Mouse (Mus musculus): ENCODE data around the gene 6430531B16Rik. TPM values are rescaled to one million over a fixed set of nuclear protein-coding genes. Genes with fewer than 3 reads are reported as not detected.

6430531B16Rik gene
- 0.50 and 1.2 TPM in 2 replicates for polyA plus RNA-seq (2015; fragmentation: Nextera tagmentation; extraction: Ambion mirVana)

- H3K4me3 ChIP-seq, result peak within 1 kb of the TSS; percentile 53
- peak; percentile 98 for ATAC-seq
- H3K27ac ChIP-seq, result no peak within 1 kb of the TSS
- peaks cover 13% of the 10 kb centered on the region for H3K4me1 ChIP-seq
- H3K36me3 ChIP-seq (ENCODE audit: poor library complexity, severe bottlenecking), result no peaks in the 10 kb centered on the region
- peak within 1 kb of the TSS; percentile 72 for H3K9ac ChIP-seq
- WGBS, result 4% methylated on average over 32 of the region's 32 CpGs
- H3K9me3 ChIP-seq (replicated peaks), result no peaks in the 10 kb centered on the region
- peak within 1 kb of the TSS; percentile 89 for H3K4me2 ChIP-seq
- 0 out of 2 replicates have a peak, but pooled peaks cover 2% of the 10 kb centered on the region for H3K27me3 ChIP-seq
These were observed at the start of gene 6430531B16Rik for GRCm38 (mm10) chr7:139978278-139978892. 6430531B16Rik (minus strand) TSS chr7:139978755.

- Histone ChIP-seq H3K36me3 (ENCODE audit: poor library complexity, severe bottlenecking) (peaks cover 45% of the 10 kb centered on the region), H3K4me2 (no peak overlapping the region), H3K27me3 (no peaks in the 10 kb centered on the region), H3K4me3 (no peak overlapping the region), H3K27ac (no peak overlapping the region), H3K9me3 (replicated peaks) (no peaks in the 10 kb centered on the region), H3K4me1 (no peaks in the 10 kb centered on the region), H3K9ac (no peak overlapping the region)
- no peak for ATAC-seq
- 97% methylated on average over 17 of the region's 17 CpGs for WGBS
These were observed 32.8 kb upstream of the 6430531B16Rik start for GRCm38 (mm10) chr7:140011336-140011735.

GRCm38 (mm10) chr7:140007781-140008180 lies 29.2 kb upstream of the 6430531B16Rik start:
- Histone ChIP-seq H3K4me3 (no peak overlapping the region), H3K4me2 (no peak overlapping the region), H3K9ac (no peak overlapping the region), H3K36me3 (ENCODE audit: poor library complexity, severe bottlenecking) (peaks cover 70% of the 10 kb centered on the region), H3K4me1 (no peaks in the 10 kb centered on the region), H3K27me3 (no peaks in the 10 kb centered on the region), H3K9me3 (replicated peaks) (no peaks in the 10 kb centered on the region), H3K27ac (no peak overlapping the region)
- WGBS, result 96% methylated on average over 9 of the region's 9 CpGs
- no peak for ATAC-seq

- no peaks in the 10 kb centered on the region for H3K4me1 ChIP-seq
- H3K36me3 ChIP-seq (ENCODE audit: poor library complexity, severe bottlenecking), result peaks cover 76% of the 10 kb centered on the region
- H3K27ac ChIP-seq, result no peak overlapping the region
- no peak for ATAC-seq
- no peaks in the 10 kb centered on the region for H3K9me3 ChIP-seq (replicated peaks)
- no peak overlapping the region for H3K4me2 ChIP-seq
- WGBS, result 92% methylated on average over 9 of the region's 9 CpGs
- no peak overlapping the region for H3K9ac ChIP-seq
- H3K27me3 ChIP-seq, result no peaks in the 10 kb centered on the region
- H3K4me3 ChIP-seq, result no peak overlapping the region
These were observed 28.5 kb upstream of the 6430531B16Rik start for GRCm38 (mm10) chr7:140006861-140007611.

GRCm38 (mm10) chr7:140004666-140005065 lies 26.1 kb upstream of the 6430531B16Rik start:
- peaks cover 85% of the 10 kb centered on the region for H3K36me3 ChIP-seq (ENCODE audit: poor library complexity, severe bottlenecking)
- no peak for ATAC-seq

GRCm38 (mm10) chr7:140001086-140001740 lies 22.7 kb upstream of the 6430531B16Rik start:
- Histone ChIP-seq H3K9me3 (replicated peaks) (no peaks in the 10 kb centered on the region), H3K4me2 (no peak overlapping the region), H3K9ac (no peak overlapping the region), H3K36me3 (ENCODE audit: poor library complexity, severe bottlenecking) (peaks cover 96% of the 10 kb centered on the region), H3K4me3 (no peak overlapping the region), H3K4me1 (no peaks in the 10 kb centered on the region), H3K27ac (no peak overlapping the region), H3K27me3 (no peaks in the 10 kb centered on the region)
- no peak for ATAC-seq
- 45% methylated on average over 12 of the region's 12 CpGs for WGBS

More at GRCm38 (mm10) chr7:140004666-140005065, 26.1 kb upstream of the 6430531B16Rik start:
- Histone ChIP-seq H3K27ac (no peak overlapping the region), H3K9me3 (replicated peaks) (no peaks in the 10 kb centered on the region), H3K9ac (no peak overlapping the region), H3K4me2 (no peak overlapping the region), H3K27me3 (no peaks in the 10 kb centered on the region), H3K4me1 (no peaks in the 10 kb centered on the region), H3K4me3 (no peak overlapping the region)
- WGBS, result 89% methylated on average over 8 of the region's 8 CpGs

- H3K9ac ChIP-seq, result no peak overlapping the region
- ATAC-seq, result no peak
- H3K4me1 ChIP-seq, result no peaks in the 10 kb centered on the region
- no peaks in the 10 kb centered on the region for H3K27me3 ChIP-seq
- H3K4me2 ChIP-seq, result no peak overlapping the region
- no peak overlapping the region for H3K27ac ChIP-seq
- no peak overlapping the region for H3K4me3 ChIP-seq
- H3K9me3 ChIP-seq (replicated peaks), result no peaks in the 10 kb centered on the region
- H3K36me3 ChIP-seq (ENCODE audit: poor library complexity, severe bottlenecking), result peaks cover 86% of the 10 kb centered on the region
- 95% methylated on average over 13 of the region's 13 CpGs for WGBS
These were observed 20.3 kb upstream of the 6430531B16Rik start for GRCm38 (mm10) chr7:139998691-139999350.

- Histone ChIP-seq H3K9ac (no peak overlapping the region), H3K9me3 (replicated peaks) (no peaks in the 10 kb centered on the region), H3K36me3 (ENCODE audit: poor library complexity, severe bottlenecking) (peaks cover 48% of the 10 kb centered on the region), H3K27me3 (no peaks in the 10 kb centered on the region), H3K4me2 (no peak overlapping the region), H3K4me3 (no peak overlapping the region), H3K4me1 (no peaks in the 10 kb centered on the region), H3K27ac (no peak overlapping the region)
- ATAC-seq, result peak; percentile 65
- WGBS, result 27% methylated on average over 3 of the region's 3 CpGs
These were observed 16.1 kb upstream of the 6430531B16Rik start for GRCm38 (mm10) chr7:139994676-139995075.

- H3K36me3 ChIP-seq (ENCODE audit: poor library complexity, severe bottlenecking), result peaks cover 43% of the 10 kb centered on the region
- no peak overlapping the region for H3K4me2 ChIP-seq
- H3K27ac ChIP-seq, result no peak overlapping the region
- no peaks in the 10 kb centered on the region for H3K27me3 ChIP-seq
- no peaks in the 10 kb centered on the region for H3K4me1 ChIP-seq
- no peak overlapping the region for H3K4me3 ChIP-seq
- no peak for ATAC-seq
- no peaks in the 10 kb centered on the region for H3K9me3 ChIP-seq (replicated peaks)
- H3K9ac ChIP-seq, result no peak overlapping the region
- 83% methylated on average over 4 of the region's 4 CpGs for WGBS
These were observed 15.6 kb upstream of the 6430531B16Rik start for GRCm38 (mm10) chr7:139994202-139994601.

- ATAC-seq, result no peak
- no peaks in the 10 kb centered on the region for H3K9me3 ChIP-seq (replicated peaks)
- no peaks in the 10 kb centered on the region for H3K4me1 ChIP-seq
- H3K27me3 ChIP-seq, result no peaks in the 10 kb centered on the region
- peaks cover 36% of the 10 kb centered on the region for H3K36me3 ChIP-seq (ENCODE audit: poor library complexity, severe bottlenecking)
- WGBS, result 92% methylated on average over 6 of the region's 6 CpGs
- no peak overlapping the region for H3K4me3 ChIP-seq
- H3K4me2 ChIP-seq, result no peak overlapping the region
- no peak overlapping the region for H3K9ac ChIP-seq
- H3K27ac ChIP-seq, result no peak overlapping the region
These were observed 15.0 kb upstream of the 6430531B16Rik start for GRCm38 (mm10) chr7:139993532-139993931.

- Histone ChIP-seq H3K4me3 (no peak within 1 kb of the TSS), H3K36me3 (ENCODE audit: poor library complexity, severe bottlenecking) (peaks cover 25% of the 10 kb centered on the region), H3K9me3 (replicated peaks) (no peaks in the 10 kb centered on the region), H3K4me1 (no peaks in the 10 kb centered on the region), H3K9ac (no peak within 1 kb of the TSS), H3K27me3 (no peaks in the 10 kb centered on the region), H3K27ac (no peak within 1 kb of the TSS), H3K4me2 (no peak within 1 kb of the TSS)
- WGBS, result 29% methylated on average over 7 of the region's 7 CpGs
- ATAC-seq, result peak; percentile 43; the same call in 1 of the 2 replicates
These were observed 13.9 kb upstream of the 6430531B16Rik start, which contains the start of gene Adam8 for GRCm38 (mm10) chr7:139992406-139992805. Adam8 (minus strand) TSS chr7:139992562.
